Mouse (Mus musculus): ENCODE results near the gene Capg. TPM values are rescaled to one million over a fixed set of nuclear protein-coding genes. Genes with fewer than 3 reads are reported as not detected.
A peak's percentile ranks its signal among the peaks of the same experiment; 100 is the strongest.

The Capg gene
- polyA plus RNA-seq, 1 experiment from 2014 or later, result 6.3 TPM

DNA sequence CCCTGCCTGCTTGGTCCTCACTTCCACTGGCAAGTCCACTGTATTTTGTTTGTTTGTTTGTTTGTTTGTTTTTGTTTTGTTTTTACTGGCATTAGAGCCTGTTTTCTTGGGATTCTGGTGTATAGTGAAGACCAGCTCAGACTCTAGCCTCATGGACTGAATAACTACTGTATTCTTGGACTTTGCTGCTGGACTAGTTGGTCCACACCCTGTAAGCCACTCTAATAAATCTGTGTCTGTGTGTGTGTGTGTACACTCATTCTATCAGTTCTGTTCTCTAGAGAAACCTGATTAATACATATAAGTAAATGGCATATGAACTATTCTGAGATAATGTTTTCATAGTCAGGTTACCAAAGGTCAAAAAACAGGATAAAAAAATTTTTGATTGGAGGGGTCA lies 45.9 kb downstream of the Capg start:
- Histone ChIP-seq H3K27ac (ENCODE audit: low read depth, low read length) (no peak overlapping the region), H3K27me3 (replicated peaks; ENCODE audit: control insufficient read depth, insufficient read depth, low read length) (no peaks in the 10 kb centered on the region), H3K4me3 (ENCODE audit: low read depth, low read length) (no peak overlapping the region), H3K9ac (ENCODE audit: low read length) (no peak overlapping the region), H3K4me1 (ENCODE audit: control insufficient read depth, insufficient read depth, low read length) (no peaks in the 10 kb centered on the region), H3K9me3 (replicated peaks; ENCODE audit: control insufficient read depth, low read length) (no peaks in the 10 kb centered on the region), H3K4me2 (ENCODE audit: low read length) (no peak overlapping the region), H3K36me3 (ENCODE audit: control insufficient read depth, insufficient read depth, low read length) (no peaks in the 10 kb centered on the region)
- DNase-seq (ENCODE audit: low spot score) (no peak), ATAC-seq (no peak)

DNA sequence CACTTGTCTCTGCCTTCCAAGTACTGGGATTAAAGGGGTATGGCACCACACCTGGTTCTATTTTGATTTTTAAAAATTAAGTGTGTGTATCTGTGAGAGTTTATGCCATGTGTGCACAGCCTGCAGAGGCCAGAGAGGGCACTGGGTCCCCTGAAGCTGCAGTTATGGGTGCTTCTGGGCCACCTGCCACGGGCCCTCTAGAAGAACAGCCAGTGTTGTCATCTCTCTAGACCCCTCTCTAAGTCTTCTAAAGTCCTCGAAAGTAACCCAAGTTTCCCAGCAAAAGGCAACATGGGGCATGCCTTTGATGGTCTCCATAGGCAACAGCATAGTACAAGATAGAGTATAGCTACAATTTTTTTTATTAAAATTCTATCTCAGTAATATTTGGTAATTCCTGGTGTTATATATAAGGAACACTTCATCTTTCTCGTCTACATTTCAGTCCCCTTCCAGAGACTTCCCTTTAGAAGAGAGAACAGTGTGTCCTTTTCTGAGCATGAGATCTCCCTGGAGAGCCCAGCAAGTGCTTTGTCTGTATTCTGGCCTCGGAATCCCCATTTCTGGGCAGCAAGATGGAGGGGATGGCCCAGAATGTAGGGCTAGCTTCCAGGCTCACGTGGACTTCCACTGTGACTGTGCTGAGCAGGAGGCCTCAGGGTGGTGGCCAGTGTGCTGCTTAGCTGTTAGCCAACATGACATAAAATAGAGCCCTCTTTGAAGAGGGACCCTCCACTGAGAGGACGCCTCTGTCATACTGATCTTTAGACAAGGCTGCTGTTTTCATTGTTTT lies 49.0 kb downstream of the Capg start:
- H3K4me2 ChIP-seq (ENCODE audit: low read length), result no peak overlapping the region
- ATAC-seq, result no peak
- H3K27ac ChIP-seq (ENCODE audit: low read depth, low read length), result no peak overlapping the region
- 0 out of 2 replicates have a peak, but pooled peaks cover 3% of the 10 kb centered on the region for H3K4me1 ChIP-seq (ENCODE audit: control insufficient read depth, insufficient read depth, low read length)
- DNase-seq (ENCODE audit: low spot score), result no peak
- WGBS, result 88% methylated on average over 6 of the region's 6 CpGs
- no peaks in the 10 kb centered on the region for H3K9me3 ChIP-seq (replicated peaks; ENCODE audit: control insufficient read depth, low read length)
- H3K27me3 ChIP-seq (replicated peaks; ENCODE audit: control insufficient read depth, insufficient read depth, low read length), result no peaks in the 10 kb centered on the region
- no peaks in the 10 kb centered on the region for H3K36me3 ChIP-seq (ENCODE audit: control insufficient read depth, insufficient read depth, low read length)
- no peak overlapping the region for H3K4me3 ChIP-seq (ENCODE audit: low read depth, low read length)
- no peak overlapping the region for H3K9ac ChIP-seq (ENCODE audit: low read length)

DNA sequence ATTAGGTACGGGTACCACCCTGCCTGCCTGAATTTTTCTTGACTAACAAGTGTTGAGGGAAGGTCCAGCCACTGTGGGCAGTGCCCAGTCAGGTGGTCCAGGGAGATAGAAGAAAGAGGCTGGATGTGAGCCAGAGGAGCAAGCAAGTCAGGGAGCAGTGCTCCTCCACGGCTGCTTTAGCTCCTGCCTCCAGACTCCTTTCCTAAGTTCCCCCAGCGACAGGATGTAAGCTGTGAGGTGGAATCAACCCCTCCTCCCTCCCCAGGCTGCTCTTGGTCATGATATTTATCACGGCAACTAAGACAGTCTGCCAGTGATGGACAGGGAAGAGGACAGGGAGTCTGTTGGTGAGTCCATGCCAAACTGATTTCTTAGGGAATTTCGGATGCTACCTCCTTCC lies 49.7 kb downstream of the Capg start:
- DNase-seq (ENCODE audit: low spot score), result no peak
- Histone ChIP-seq H3K4me1 (ENCODE audit: control insufficient read depth, insufficient read depth, low read length) (peaks cover 5% of the 10 kb centered on the region; the same call in 1 of the 2 replicates), H3K4me2 (ENCODE audit: low read length) (no peak overlapping the region), H3K9ac (ENCODE audit: low read length) (no peak overlapping the region), H3K27ac (ENCODE audit: low read depth, low read length) (no peak overlapping the region), H3K27me3 (replicated peaks; ENCODE audit: control insufficient read depth, insufficient read depth, low read length) (no peaks in the 10 kb centered on the region), H3K9me3 (replicated peaks; ENCODE audit: control insufficient read depth, low read length) (no peaks in the 10 kb centered on the region), H3K36me3 (ENCODE audit: control insufficient read depth, insufficient read depth, low read length) (no peaks in the 10 kb centered on the region), H3K4me3 (ENCODE audit: low read depth, low read length) (no peak overlapping the region)
- WGBS, result 74% methylated on average over 5 of the region's 5 CpGs
- no peak for ATAC-seq

DNA sequence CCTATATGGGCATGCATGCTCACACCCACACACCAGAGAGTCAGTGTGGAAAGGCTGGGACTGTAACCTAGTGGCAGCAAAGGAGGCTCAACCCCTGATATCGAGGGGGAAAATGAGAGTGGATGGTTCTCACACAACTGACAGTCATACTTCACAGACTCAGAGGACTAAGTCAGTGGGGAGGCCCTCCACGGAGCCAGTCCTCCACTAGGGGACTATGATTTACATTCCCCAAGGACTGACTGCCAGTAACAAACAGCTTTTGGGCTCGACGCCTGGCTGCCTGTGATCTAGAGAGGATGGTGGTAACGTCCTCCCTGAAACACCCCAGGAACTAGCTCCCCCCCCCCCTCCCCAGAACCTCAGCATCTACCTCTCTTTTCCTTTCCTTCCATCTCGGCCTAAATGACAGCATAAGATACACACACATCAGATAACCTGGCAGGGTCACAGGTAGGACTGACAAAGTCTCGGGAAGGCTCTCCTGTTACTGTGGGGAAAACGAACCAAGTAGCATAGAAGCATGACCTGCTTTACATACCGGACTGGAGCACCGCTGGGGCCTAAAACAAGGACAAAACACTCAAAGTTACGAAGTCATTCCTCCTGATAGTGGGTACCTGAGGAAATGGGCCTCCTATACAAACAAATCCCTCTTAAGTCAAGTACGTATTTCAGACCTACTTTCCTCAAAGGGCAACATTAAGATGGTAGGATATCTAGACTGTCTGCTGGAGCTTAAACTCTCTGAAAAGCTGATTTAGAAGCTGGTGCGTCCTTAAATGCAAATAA lies 53.1 kb downstream of the Capg start:
- H3K4me1 ChIP-seq (ENCODE audit: control insufficient read depth, insufficient read depth, low read length), result peaks cover 6% of the 10 kb centered on the region; the same call in 1 of the 2 replicates
- DNase-seq (ENCODE audit: low spot score) (no peak), ATAC-seq (no peak)
- peak overlapping the region; percentile 68 for H3K9ac ChIP-seq (ENCODE audit: low read length)
- H3K27ac ChIP-seq (ENCODE audit: low read depth, low read length), result no peak overlapping the region
- no peaks in the 10 kb centered on the region for H3K9me3 ChIP-seq (replicated peaks; ENCODE audit: control insufficient read depth, low read length)
- no peaks in the 10 kb centered on the region for H3K27me3 ChIP-seq (replicated peaks; ENCODE audit: control insufficient read depth, insufficient read depth, low read length)
- H3K4me2 ChIP-seq (ENCODE audit: low read length), result peak overlapping the region; percentile 56
- WGBS, result 53% methylated on average over 13 of the region's 13 CpGs
- no peaks in the 10 kb centered on the region for H3K36me3 ChIP-seq (ENCODE audit: control insufficient read depth, insufficient read depth, low read length)
- H3K4me3 ChIP-seq (ENCODE audit: low read depth, low read length), result peak overlapping the region; percentile 48

DNA sequence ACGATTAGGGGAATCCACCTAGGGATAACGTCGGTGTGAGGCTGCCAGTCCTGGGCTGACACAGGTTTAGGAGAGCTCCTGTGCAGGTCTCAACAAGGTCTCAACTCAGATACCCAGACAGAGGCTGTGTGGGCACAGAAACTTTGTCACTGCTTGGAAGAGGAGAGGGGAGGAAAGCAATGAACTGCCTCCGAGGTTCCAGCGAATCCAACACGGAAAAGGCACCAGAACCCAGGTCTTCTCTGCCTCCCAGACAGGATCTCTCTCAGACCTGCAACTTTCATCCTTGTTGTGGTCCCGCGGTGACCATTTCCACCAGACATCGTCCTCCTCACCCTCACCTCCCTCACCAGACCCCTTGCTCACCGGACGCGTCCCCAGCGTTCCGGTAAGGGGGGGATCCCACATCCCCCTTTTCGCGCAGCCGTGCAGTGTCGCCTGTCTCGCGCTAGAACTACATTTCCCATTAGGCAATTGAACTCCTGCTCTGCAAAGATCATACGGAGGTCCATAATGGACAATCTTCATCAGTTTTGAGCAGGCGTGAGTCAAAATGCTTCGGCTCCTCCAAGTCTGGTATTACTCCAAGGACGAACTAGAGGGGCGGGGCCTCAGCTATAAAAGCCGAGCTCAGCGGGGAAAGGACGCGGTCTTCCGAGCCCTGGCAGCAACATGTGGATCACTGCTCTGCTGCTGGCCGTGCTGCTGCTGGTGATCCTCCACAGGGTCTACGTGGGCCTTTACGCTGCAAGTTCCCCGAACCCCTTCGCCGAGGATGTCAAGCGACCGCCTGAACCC lies 54.0 kb downstream of the Capg start, which contains the start of the genes Elmod3 and Retsat:
TSS of gene Elmod3 (minus strand) at position 458 of the 798 bp plus-strand sequence.
TSS of gene Retsat (plus strand) at position 520 of the 798 bp plus-strand sequence.
- Histone ChIP-seq H3K4me1 (ENCODE audit: control insufficient read depth, insufficient read depth, low read length) (peaks cover 6% of the 10 kb centered on the region; the same call in 1 of the 2 replicates), H3K27ac (ENCODE audit: low read depth, low read length) (0 out of 2 replicates have a peak within 1 kb of the TSS, but pooled peaks have one; percentile 27), H3K9me3 (replicated peaks; ENCODE audit: control insufficient read depth, low read length) (no peaks in the 10 kb centered on the region), H3K9ac (ENCODE audit: low read length) (peak within 1 kb of the TSS; percentile 68), H3K4me2 (ENCODE audit: low read length) (peak within 1 kb of the TSS; percentile 56), H3K36me3 (ENCODE audit: control insufficient read depth, insufficient read depth, low read length) (no peaks in the 10 kb centered on the region), H3K27me3 (replicated peaks; ENCODE audit: control insufficient read depth, insufficient read depth, low read length) (no peaks in the 10 kb centered on the region), H3K4me3 (ENCODE audit: low read depth, low read length) (peak within 1 kb of the TSS; percentile 48)
- peak; percentile 93 for ATAC-seq
- 1% methylated on average over 38 of the region's 38 CpGs for WGBS
- DNase-seq (ENCODE audit: low spot score), result peak; percentile 98

DNA sequence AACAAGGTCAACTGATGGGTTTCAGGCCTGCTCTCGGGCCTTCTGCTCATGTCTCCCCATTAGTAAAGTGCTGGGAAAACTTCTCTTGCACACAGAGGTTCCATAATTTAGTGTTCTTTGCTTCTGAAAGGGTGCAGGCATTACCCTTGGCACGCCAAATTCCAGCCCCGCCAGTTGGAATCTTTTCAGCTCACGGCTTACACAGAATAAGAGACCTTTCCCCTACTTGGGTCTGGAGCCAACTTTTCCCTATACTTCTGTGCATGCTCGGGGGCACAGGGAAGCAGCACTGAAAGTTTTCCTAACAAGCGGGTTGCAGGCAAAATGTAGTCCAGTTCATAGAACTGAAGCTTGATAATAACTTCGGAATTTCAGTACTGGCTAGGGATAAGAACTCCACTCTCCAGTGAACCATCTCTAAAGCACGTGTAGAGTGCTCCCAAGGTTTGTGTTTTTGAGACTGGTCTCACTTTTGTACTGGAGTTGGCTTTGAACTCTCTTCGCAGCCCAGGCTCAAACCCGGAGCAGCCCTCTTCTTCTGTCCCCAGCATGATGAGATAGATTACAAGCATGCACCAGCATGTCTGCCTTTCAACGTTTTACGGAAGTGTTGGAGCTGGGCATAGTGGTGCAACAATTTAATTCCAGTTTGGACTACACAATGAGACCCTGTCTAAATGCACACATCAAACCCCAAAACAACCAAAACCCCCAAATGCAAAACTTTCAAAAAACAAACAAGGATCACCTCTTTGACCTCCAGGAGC lies 54.8 kb downstream of the Capg start:
- peak overlapping the region; percentile 68 for H3K9ac ChIP-seq (ENCODE audit: low read length)

DNA sequence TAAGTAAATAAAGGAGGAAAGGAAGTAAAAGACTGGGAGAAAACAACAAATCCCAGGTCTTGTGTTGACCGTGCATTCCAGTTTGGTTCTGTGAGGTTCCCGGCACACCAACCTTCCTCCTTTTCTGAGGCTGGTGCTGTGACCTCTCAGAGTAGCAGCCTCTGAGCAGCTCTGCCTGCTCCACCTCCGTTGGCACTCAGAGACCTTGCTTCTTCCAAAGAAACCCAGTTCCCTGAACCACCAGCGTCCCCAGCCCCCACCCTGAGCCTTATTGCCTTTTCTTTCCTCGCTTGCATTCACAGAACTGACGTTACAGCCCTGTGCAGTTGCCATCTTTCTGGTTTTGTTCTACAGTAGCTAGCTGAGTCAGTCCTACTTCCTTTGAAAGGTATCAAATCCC lies 56.0 kb downstream of the Capg start:
- no peak for ATAC-seq
- Histone ChIP-seq H3K4me1 (ENCODE audit: control insufficient read depth, insufficient read depth, low read length) (peaks cover 6% of the 10 kb centered on the region; the same call in 1 of the 2 replicates), H3K9ac (ENCODE audit: low read length) (no peak overlapping the region), H3K36me3 (ENCODE audit: control insufficient read depth, insufficient read depth, low read length) (peaks cover 15% of the 10 kb centered on the region), H3K27me3 (replicated peaks; ENCODE audit: control insufficient read depth, insufficient read depth, low read length) (no peaks in the 10 kb centered on the region), H3K9me3 (replicated peaks; ENCODE audit: control insufficient read depth, low read length) (no peaks in the 10 kb centered on the region), H3K27ac (ENCODE audit: low read depth, low read length) (no peak overlapping the region), H3K4me3 (ENCODE audit: low read depth, low read length) (no peak overlapping the region), H3K4me2 (ENCODE audit: low read length) (no peak overlapping the region)
- WGBS, result 77% methylated on average over 6 of the region's 6 CpGs
- DNase-seq (ENCODE audit: low spot score), result no peak

More for the DNA sequence above, 54.8 kb downstream of the Capg start:
- WGBS, result 39% methylated on average over 12 of the region's 12 CpGs
- ATAC-seq (peak; percentile 56), DNase-seq (ENCODE audit: low spot score) (peak; percentile 69)
- Histone ChIP-seq H3K4me1 (ENCODE audit: control insufficient read depth, insufficient read depth, low read length) (peaks cover 6% of the 10 kb centered on the region; the same call in 1 of the 2 replicates), H3K36me3 (ENCODE audit: control insufficient read depth, insufficient read depth, low read length) (peaks cover 2% of the 10 kb centered on the region; the same call in 1 of the 2 replicates), H3K9me3 (replicated peaks; ENCODE audit: control insufficient read depth, low read length) (no peaks in the 10 kb centered on the region), H3K4me2 (ENCODE audit: low read length) (peak overlapping the region; percentile 56), H3K27ac (ENCODE audit: low read depth, low read length) (0 out of 2 replicates have a peak overlapping the region, but pooled peaks have one; percentile 27), H3K4me3 (ENCODE audit: low read depth, low read length) (peak overlapping the region; percentile 48), H3K27me3 (replicated peaks; ENCODE audit: control insufficient read depth, insufficient read depth, low read length) (no peaks in the 10 kb centered on the region)

DNA sequence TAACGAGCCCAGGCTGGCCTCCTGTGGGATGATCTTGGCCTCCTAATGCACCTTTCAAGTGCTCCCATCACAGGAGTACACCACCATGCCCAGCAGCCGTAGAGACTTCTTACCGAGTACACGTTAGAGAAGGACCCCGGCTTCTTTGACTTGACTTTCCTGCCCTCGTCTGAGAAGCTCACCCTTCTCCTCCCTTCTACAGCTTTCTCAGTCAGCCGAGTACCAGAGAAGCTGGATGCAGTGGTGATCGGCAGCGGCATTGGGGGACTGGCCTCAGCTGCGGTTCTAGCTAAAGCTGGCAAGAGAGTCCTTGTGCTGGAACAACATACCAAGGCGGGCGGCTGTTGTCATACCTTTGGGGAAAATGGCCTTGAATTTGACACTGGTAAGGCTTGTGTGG lies 56.6 kb downstream of the Capg start:
- H3K4me1 ChIP-seq (ENCODE audit: control insufficient read depth, insufficient read depth, low read length), result peaks cover 6% of the 10 kb centered on the region; the same call in 1 of the 2 replicates

More for the DNA sequence above, 56.6 kb downstream of the Capg start:
- Histone ChIP-seq H3K27ac (ENCODE audit: low read depth, low read length) (no peak overlapping the region), H3K9ac (ENCODE audit: low read length) (no peak overlapping the region), H3K4me3 (ENCODE audit: low read depth, low read length) (no peak overlapping the region), H3K4me2 (ENCODE audit: low read length) (no peak overlapping the region), H3K27me3 (replicated peaks; ENCODE audit: control insufficient read depth, insufficient read depth, low read length) (no peaks in the 10 kb centered on the region), H3K36me3 (ENCODE audit: control insufficient read depth, insufficient read depth, low read length) (peaks cover 20% of the 10 kb centered on the region), H3K9me3 (replicated peaks; ENCODE audit: control insufficient read depth, low read length) (no peaks in the 10 kb centered on the region)
- ATAC-seq (no peak), DNase-seq (ENCODE audit: low spot score) (no peak)
- 87% methylated on average over 12 of the region's 12 CpGs for WGBS
